Mouse (Mus musculus) G1E (cell line): Measurements from ENCODE around the gene Hoxb1.

Source experiments
- CTCF ChIP-seq: IDR thresholded peaks from 2 replicates; pipeline ENCODE4 v1.5.1; 2012; ENCODE audit warnings: low read depth, low read length, inconsistent platforms, mixed read lengths
- GATA1 ChIP-seq: IDR thresholded peaks from 2 replicates; pipeline ENCODE4 v1.6.1; 2012; ENCODE audit warnings: borderline replicate concordance, low read length, inconsistent platforms, mixed read lengths
- POLR2AphosphoS5 ChIP-seq: IDR thresholded peaks from 2 replicates; pipeline ENCODE4 v1.6.1; 2012; ENCODE audit warnings: low read depth, low read length, inconsistent platforms; ENCODE audit not compliant: insufficient replicate concordance
- TAL1 ChIP-seq: conservative IDR thresholded peaks from 2 replicates; pipeline ENCODE4 v1.6.1; 2012; ENCODE audit warnings: low read depth, low read length, inconsistent platforms, mixed read lengths

DNA sequence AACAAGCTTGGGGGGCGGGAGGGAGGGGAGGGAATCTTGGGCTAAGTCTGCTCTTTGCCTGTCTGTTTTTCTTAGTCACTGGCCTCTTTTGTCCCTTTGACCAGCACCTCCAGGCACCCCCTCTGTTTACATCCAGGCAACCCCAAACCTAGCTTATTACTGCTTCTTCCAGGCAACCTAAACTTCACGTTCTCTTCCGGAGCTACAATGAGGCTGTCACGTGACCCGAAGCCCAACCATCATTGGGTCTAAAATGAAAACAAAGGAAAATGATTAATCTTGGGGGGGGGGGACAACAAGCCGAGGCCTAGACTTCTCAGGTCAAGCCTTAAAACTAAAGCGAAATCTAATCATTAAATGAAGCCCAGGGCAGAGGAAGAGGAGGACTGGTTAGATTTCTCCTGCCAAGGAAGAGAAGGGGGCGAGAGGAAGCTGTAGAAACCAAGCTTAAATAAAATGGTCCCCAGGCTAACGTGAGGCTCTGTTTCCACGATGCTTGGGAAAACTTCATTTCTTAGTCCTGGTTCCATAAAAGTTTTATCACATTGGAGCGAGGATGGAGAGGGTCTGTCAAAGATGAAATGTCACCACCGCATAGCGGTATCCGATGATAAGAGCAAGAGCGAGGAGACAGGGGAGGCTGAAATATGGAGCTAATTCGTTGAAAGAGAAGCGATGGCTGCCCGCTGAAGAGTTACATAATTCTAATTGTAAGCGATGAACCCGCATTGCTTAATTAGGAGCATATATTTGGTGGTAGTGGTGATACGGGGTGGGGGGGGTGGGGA is 17.2 kb upstream of the Hoxb1 start:
- TF ChIP-seq CTCF (no peak), TAL1 (no peak), GATA1 (no peak), POLR2AphosphoS5 (no peak)
